Mouse (Mus musculus) gastrocnemius, adult 18-20 months (tissue): Measurements from ENCODE around the gene Aff2. TPM values are rescaled to one million over a fixed set of nuclear protein-coding genes. Genes with fewer than 3 reads are reported as not detected.

ENCODE experiments used
- DNase-seq: peaks from one replicate; pipeline ENCODE4 v3.0.0; 2021; ENCODE audit warnings: low spot score
- long read RNA-seq, 2 experiments: library from polyadenylated mRNA; stranded (forward); transcript quantifications; one replicate each; pipeline ENCODE4 v2.0.0; 2021
- total RNA-seq, 2 experiments: library from RNA; stranded (reverse); gene quantifications; 2 replicates each; pipeline ENCODE4 v1.2.3; 2021

Aff2 gene
- total RNA-seq, result under 1 TPM; 0.76 to 0.84 TPM
- long read RNA-seq, experiment 1, result 0 reads
- long read RNA-seq, experiment 2, result 0 reads

DNA sequence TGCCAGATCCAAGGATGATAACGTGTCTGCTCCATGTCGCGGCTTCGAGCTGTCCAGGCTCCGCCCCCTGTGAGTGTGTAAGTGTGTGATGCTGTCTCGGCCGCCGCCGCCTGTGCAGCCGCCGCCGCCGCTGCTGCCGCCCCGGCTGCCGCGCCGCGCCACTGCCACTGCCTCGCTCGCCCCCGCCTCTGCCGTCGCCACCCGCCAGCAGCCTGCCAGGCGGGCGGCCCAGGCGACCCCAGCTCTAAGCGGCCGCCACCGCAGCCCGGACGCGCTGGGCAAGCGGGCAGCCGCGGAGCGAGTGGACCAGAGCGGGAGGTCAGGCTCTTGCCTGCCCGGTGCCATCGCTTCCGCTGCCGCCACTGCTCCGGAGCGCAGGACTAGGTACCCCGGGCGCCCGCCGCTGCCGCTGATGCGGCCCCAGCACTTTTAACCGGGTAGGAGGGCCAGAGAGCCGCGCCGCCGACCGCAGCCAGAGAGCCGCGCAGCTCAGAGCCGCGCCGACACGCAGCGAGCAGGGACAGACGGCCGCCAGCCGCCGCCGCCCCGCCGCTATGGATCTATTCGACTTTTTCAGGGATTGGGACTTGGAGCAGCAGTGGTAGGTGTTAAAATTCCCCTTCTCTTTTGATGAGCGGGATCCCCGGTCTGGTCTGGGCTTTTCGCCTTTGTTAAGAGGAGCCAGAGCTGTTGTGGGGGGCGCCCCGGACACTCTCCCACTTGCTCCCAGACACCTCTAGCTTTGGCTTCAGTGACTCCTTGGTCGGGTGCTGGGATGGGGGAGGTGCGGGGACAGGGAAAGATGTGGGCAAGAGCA, at the start of gene Aff2:
Aff2 (plus strand) TSS at position 57 of the 817 bp plus-strand sequence.
- peak; percentile 4 for DNase-seq

GRCm38 (mm10) chrX:69337296-69337695, 22.8 kb upstream of the Aff2 start:
- no peak for DNase-seq

GRCm38 (mm10) chrX:69355621-69356020, 4.5 kb upstream of the Aff2 start:
- no peak for DNase-seq

DNA sequence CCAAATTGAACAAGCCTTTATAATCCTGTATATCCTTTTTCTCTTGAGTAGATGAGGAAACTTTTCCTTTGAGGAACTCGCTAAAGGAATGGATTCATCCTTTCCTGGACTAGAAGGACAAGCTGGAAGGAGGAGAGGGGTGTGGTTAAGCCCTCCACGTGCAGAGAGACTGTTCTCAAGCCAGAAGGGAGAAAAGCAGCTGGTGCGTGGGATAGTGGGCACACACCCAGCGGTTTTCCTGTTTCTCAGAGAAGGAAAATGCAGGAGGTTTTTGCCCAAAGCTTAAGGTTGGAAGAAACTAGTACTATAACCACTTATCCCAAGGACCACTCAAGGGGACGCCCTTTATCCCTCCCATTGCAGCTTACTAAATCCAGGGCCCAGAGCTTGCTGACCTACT, 734 bp upstream of the Aff2 start:
- DNase-seq, result peak; percentile 6

DNA sequence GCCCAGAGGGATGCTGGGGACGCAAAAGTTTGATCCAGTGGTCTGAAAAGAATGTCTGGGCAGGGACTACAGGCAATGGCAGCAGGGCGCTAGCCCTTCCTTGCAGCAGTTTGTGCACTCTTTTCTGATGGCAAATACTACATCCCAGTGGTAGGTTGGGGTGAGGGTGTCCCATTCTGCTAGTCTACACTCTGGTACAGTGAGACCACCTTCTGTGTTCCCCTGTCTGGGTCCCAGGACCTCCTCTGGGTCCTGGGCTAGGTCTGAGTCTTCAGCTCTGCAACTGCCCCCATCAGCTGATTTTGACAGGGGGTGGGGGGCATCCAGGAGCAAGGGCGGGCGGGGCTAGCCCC, 233 bp upstream of the Aff2 start:
- DNase-seq, result no peak

GRCm38 (mm10) chrX:69361055-69361558, 1.0 kb downstream of the Aff2 start:
- no peak for DNase-seq

DNA sequence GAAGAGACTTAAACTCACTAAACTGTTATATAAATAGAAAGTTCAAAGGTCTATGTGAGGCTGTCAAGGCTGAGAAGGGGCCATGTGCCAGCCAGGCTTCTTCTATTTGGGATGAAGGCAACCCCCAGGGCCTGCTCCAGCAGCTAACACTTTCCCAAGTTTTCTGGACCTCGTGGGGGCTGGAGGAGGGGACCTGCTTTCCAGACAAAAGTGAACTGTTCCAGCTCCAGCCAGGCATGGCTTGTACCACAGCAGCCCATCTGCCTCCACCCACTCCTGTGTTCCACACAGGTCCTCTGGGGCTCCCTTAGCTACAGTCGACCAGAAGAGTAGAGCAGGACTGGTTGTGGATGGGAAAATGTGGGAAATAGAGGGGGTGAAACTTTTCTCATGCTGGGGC, 4.1 kb downstream of the Aff2 start:
- no peak for DNase-seq

- DNase-seq, result no peak
Observed at GRCm38 (mm10) chrX:69373341-69373740, 13.2 kb downstream of the Aff2 start.

GRCm38 (mm10) chrX:69389738-69390137, 29.6 kb downstream of the Aff2 start:
- no peak for DNase-seq

DNA sequence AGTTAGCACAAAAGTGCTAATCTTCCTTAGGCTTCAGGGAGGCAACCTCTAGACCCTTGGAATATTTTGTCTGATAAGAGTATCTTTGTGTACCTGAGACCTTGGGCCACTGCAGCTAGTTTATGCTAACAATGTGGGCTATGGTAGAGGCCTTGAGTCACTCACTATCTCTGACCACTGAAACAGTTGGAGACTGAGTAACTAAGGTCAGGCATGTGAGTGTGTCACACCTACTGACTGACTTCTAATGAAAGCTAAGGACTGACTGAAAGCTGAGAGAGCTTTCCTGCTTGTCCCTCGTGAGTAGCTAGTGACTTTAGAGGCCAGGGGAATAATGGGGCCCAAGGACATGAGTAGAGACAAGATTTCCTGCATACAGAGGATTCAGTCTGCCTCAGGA, 54.9 kb downstream of the Aff2 start:
- no peak for DNase-seq

DNA sequence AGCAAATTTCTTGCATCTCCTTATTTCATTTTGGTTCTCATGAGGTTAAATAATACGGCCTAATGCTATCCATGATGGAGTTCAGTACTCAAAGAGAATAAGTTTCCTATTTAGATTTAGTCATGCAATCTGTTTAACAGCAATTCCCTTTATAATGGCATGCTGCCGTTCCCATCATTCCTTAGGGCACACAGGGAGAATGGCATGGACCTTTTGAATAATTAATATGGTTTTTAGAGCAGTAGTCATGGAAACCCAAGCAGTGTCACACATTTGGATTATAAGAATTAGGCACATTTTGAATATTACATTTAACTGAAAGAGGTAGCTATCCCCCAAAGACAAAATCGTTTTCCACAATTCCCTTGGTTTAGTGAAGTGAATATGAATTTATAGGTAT, 78.3 kb downstream of the Aff2 start:
- DNase-seq, result no peak

GRCm38 (mm10) chrX:69441937-69442336, 81.8 kb downstream of the Aff2 start:
- no peak for DNase-seq

- DNase-seq, result no peak
Observed at GRCm38 (mm10) chrX:69460896-69461295, 100.8 kb downstream of the Aff2 start.

GRCm38 (mm10) chrX:69502061-69502460, 142.0 kb downstream of the Aff2 start:
- no peak for DNase-seq

GRCm38 (mm10) chrX:69518040-69518575, 158.0 kb downstream of the Aff2 start:
- no peak for DNase-seq

GRCm38 (mm10) chrX:69540811-69541210, 180.7 kb downstream of the Aff2 start:
- DNase-seq, result no peak

DNA sequence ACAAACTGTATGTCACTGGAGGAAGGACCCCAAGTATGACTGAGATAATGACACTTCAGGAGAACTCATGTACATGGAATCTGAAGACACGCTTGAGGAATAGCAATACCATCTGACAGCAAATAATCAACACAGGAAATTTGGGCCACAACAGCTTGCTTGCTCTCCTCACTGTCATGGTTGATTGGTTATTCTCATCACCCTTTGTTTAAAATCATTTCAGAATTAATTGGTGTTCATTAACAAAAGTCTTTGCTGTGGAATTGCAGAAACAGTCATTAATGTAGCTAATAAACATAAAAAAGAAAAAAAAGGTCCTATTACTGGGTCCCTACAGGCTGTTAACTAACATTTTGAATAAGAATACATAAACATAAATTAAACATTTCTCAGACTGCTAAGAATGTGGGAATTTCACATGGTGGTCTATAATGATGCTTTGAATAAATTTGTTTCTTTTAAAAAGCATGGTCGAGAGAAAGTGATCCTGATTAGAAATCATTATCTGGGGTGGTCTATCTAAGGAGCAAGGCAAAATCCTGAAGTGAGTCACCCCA, 219.9 kb downstream of the Aff2 start:
- DNase-seq, result no peak

DNA sequence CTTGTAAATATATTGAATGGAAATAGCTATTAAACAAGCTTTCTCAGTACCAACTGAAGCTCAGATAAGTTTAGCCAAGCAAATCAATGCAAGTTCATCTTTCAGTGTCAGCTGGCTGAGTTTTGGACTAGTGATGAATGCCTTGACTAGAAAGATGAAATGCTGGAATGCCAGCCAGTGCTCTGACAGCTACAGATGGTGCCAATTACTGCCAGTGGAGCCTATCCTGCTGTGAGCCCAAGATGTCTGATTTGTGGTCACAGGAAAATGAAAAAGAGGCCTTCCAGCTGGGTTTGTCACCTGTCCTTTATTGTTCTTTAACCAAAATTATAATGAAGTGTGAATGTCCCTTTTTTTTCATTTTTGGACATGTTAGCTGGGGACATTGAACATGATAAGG, 248.7 kb downstream of the Aff2 start:
- no peak for DNase-seq

- DNase-seq, result no peak
Observed at GRCm38 (mm10) chrX:69663038-69663437, 302.9 kb downstream of the Aff2 start.

- DNase-seq, result no peak
Observed at GRCm38 (mm10) chrX:69666145-69666677, 306.1 kb downstream of the Aff2 start.

GRCm38 (mm10) chrX:69675691-69676090, 315.6 kb downstream of the Aff2 start:
- DNase-seq, result no peak

DNA sequence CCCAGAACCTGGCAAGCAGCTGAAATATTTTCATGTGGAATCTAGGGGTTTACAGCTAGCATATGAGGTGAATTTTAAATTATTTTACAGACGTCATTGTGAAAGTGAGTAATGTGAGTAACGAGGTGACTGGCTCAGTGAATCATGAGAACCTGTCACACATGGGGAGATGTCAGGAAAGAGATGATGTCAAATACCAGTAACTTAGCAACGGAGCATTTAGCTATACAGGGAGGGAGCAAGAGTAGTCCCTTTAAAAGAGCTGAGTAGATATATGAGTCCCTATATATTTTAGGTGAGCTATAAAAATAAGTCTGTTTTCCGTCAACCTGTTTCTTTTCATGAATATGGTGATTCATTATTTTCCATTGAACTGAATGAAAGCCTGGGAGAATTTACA, 338.7 kb downstream of the Aff2 start:
- DNase-seq, result no peak

GRCm38 (mm10) chrX:69738972-69739371, 378.9 kb downstream of the Aff2 start:
- no peak for DNase-seq
